Mouse (Mus musculus) brain, embryonic 14.5 days (tissue): ENCODE data around the gene Plpp7.

ENCODE experiments used
- CTCF ChIP-seq: fragments of 200-500 bp; IDR thresholded peaks from 2 replicates; pipeline ENCODE4 v1.5.1; 2012; ENCODE audit warnings: inconsistent platforms, mild to moderate bottlenecking, moderate library complexity, borderline replicate concordance; ENCODE audit not compliant: insufficient read depth, insufficient read length; ENCODE audit errors: extremely low read depth
- POLR2A ChIP-seq: fragments of 200-500 bp; IDR thresholded peaks from 2 replicates; pipeline ENCODE4 v1.6.1; 2012; ENCODE audit warnings: mild to moderate bottlenecking, inconsistent platforms, borderline replicate concordance; ENCODE audit not compliant: poor library complexity, insufficient read depth, insufficient read length, severe bottlenecking; ENCODE audit errors: extremely low read depth

GRCm38 (mm10) chr2:32129383-32130074 lies 34.2 kb downstream of the Plpp7 start:
- no peak for TF ChIP-seq POLR2A
- no peak for TF ChIP-seq CTCF
